Mouse (Mus musculus): ENCODE results near the gene Samm50. TPM values are rescaled to one million over a fixed set of nuclear protein-coding genes. Genes with fewer than 3 reads are reported as not detected.

The Samm50 gene
- polyA plus RNA-seq, 1 experiment = 37.1 TPM

DNA sequence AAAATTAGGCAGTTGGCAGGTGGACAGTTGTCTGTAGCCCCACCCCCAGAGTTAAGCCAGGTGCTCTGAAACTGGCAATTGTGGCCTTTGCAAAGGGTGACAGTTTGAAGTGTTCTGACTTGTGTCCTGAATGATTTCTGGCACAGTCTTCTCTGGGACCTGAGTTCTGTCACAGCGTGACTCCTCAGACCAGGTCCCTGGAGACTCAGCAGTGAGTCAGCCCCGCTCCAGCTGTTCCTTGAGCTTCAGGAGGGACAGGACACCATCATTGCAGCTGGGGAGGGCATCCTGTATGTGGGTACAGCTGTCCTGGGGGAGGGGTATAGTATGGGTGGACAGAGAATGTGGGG lies 20.7 kb downstream of the Samm50 start:
- Histone ChIP-seq H3K27ac (ENCODE audit: control insufficient read depth, insufficient read depth, low read depth, low read length, poor library complexity) (no peak overlapping the region), H3K4me3 (replicated peaks; ENCODE audit: control insufficient read depth, low read depth, low read length) (no peak overlapping the region), H3K4me1 (ENCODE audit: control insufficient read depth, insufficient read depth, low read length) (peaks cover 1% of the 10 kb centered on the region; the same call in 1 of the 2 replicates)
- WGBS = 87% methylated on average over 2 of the region's 2 CpGs
- TF ChIP-seq CTCF (IDR thresholded peaks at IDR 0.05; ENCODE audit: control insufficient read depth, insufficient read depth, low read length) = no peak
- TF ChIP-seq POLR2A (IDR thresholded peaks at IDR 0.05; ENCODE audit: borderline replicate concordance, control insufficient read depth, low read depth, low read length) = no peak

DNA sequence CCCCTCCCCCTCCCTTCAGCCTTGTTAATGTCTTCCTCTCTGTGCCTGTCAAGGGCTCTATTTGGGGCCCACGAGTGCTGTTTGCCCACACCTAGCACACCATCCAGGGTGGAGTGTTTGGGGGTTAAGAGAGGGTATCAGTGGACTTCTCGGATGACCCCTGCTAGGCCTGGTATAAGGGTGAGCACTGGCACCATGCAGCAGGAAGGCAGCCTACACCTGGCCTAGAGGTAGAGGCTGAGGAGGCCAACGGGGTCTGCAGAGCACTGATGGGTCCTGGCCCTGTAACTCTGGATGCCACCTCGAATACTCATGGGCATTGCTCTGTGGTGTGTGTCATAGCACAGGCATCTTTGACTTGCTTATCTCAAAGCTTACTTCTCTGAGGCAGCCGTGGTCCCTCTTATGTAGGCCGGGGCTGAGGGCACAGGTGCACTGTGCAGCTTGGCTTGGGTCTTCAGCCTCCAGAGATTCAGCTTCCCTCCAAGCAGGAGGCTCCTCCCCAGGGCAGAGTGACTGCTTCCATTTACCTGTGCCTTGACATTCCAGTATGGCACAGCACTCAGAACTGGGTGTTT lies 21.2 kb downstream of the Samm50 start:
- Histone ChIP-seq H3K4me1 (ENCODE audit: control insufficient read depth, insufficient read depth, low read length) (peaks cover 1% of the 10 kb centered on the region; the same call in 1 of the 2 replicates), H3K27ac (ENCODE audit: control insufficient read depth, insufficient read depth, low read depth, low read length, poor library complexity) (no peak overlapping the region), H3K4me3 (replicated peaks; ENCODE audit: control insufficient read depth, low read depth, low read length) (no peak overlapping the region)
- TF ChIP-seq POLR2A (IDR thresholded peaks at IDR 0.05; ENCODE audit: borderline replicate concordance, control insufficient read depth, low read depth, low read length) (no peak), CTCF (IDR thresholded peaks at IDR 0.05; ENCODE audit: control insufficient read depth, insufficient read depth, low read length) (no peak)
- WGBS = 76% methylated on average over 6 of the region's 6 CpGs

DNA sequence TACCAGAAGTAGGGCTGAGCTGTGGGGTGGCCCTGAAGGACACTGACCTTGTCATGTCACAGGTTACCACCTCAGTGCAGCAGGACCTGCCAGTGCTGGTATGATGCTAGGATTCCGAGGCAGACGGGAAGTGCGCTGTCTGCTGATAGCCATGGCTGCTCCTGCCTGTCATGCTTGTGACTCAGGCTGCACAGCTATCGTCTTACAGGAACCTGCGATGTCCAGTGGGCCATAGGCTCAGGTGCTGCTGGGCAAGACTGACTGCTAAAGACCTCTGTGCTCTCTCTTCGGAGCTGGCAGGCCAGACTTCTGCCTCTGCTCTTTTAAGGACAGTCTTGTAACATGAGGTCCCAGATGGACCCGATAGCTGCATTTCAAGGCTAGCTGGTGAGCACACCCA lies 22.4 kb downstream of the Samm50 start:
- no peak for TF ChIP-seq CTCF (IDR thresholded peaks at IDR 0.05; ENCODE audit: control insufficient read depth, insufficient read depth, low read length)
- no peak for TF ChIP-seq POLR2A (IDR thresholded peaks at IDR 0.05; ENCODE audit: borderline replicate concordance, control insufficient read depth, low read depth, low read length)
- H3K27ac ChIP-seq (ENCODE audit: control insufficient read depth, insufficient read depth, low read depth, low read length, poor library complexity) = no peak overlapping the region
- H3K4me3 ChIP-seq (replicated peaks; ENCODE audit: control insufficient read depth, low read depth, low read length) = no peak overlapping the region
- WGBS = 95% methylated on average over 7 of the region's 7 CpGs
- peaks cover 1% of the 10 kb centered on the region; the same call in 1 of the 2 replicates for H3K4me1 ChIP-seq (ENCODE audit: control insufficient read depth, insufficient read depth, low read length)

DNA sequence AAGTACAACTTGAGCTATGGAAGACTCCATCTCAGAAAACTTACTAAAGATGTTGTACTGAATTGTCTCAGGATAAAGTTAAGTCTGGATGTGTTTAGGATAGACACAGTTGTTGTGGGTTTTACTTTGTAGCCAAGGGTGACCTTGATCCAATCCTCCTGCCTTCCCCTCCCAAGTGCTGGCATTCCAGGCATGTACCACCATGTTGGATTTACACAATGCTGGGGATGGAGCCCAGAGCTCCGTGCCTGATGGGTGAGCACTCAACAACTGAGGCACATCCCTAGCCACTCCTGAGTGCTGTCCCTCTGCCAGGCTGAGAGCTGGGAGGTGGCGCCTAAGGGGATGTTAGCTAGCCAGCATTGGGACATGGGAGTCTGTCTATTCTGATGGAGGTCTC lies 23.2 kb downstream of the Samm50 start:
- H3K4me1 ChIP-seq (ENCODE audit: control insufficient read depth, insufficient read depth, low read length) = peaks cover 1% of the 10 kb centered on the region; the same call in 1 of the 2 replicates
- H3K4me3 ChIP-seq (replicated peaks; ENCODE audit: control insufficient read depth, low read depth, low read length) = no peak overlapping the region
- no peak overlapping the region for H3K27ac ChIP-seq (ENCODE audit: control insufficient read depth, insufficient read depth, low read depth, low read length, poor library complexity)
- WGBS = 92% methylated on average over 2 of the region's 2 CpGs
- no peak for TF ChIP-seq POLR2A (IDR thresholded peaks at IDR 0.05; ENCODE audit: borderline replicate concordance, control insufficient read depth, low read depth, low read length)
- no peak for TF ChIP-seq CTCF (IDR thresholded peaks at IDR 0.05; ENCODE audit: control insufficient read depth, insufficient read depth, low read length)

DNA sequence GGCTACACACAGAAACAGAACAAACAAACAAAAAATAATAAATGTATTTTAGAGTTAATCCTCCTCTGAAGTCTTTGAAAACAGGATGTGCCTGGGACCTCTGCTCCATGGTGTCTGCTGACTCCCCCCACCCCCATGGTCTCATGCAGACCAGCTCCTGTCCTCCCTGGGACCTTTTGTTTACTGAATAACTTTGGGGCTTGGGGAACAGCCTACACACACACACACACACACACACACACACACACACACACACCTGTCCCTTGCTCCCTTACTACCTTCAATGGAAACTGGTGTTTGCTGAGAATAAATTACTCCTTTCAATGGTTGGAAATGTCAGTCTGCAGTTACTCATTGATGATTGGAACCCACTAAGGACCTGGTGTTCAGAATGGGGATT lies 24.0 kb downstream of the Samm50 start:
- Histone ChIP-seq H3K4me1 (ENCODE audit: control insufficient read depth, insufficient read depth, low read length) (peaks cover 1% of the 10 kb centered on the region; the same call in 1 of the 2 replicates), H3K27ac (ENCODE audit: control insufficient read depth, insufficient read depth, low read depth, low read length, poor library complexity) (no peak overlapping the region), H3K4me3 (replicated peaks; ENCODE audit: control insufficient read depth, low read depth, low read length) (no peak overlapping the region)
- TF ChIP-seq POLR2A (IDR thresholded peaks at IDR 0.05; ENCODE audit: borderline replicate concordance, control insufficient read depth, low read depth, low read length) (no peak), CTCF (IDR thresholded peaks at IDR 0.05; ENCODE audit: control insufficient read depth, insufficient read depth, low read length) (no peak)

DNA sequence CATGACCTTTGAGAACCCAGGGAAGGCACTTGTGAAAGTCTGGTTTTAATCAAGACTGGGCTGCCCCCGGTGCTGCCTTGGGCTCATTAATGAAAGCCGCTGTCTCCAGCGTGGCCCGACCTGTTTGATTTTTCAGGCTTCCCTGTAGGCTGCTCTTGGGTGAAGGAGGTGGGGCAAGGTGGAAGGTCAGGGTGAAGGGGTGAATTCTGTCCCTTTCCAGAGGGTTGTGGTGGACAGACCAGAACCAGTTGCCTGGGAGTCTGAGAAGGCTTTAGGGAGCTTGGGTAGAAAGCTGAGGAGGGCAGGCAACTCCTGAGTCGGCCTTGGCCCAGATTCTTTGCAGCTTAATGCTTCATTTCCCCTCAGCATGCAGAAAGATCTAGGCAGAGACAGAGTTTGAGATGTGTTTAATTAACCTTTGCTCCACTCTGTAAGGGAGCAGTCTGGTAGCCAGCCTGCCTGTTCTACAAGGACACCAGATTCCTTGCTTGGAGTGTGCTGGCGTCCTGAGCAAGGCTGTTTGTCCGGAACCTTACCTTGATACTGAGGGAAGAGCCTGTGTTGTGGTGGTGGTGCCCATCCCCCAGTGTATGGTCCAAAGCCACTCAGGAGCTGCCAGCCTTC lies 24.5 kb downstream of the Samm50 start:
- TF ChIP-seq CTCF (IDR thresholded peaks at IDR 0.05; ENCODE audit: control insufficient read depth, insufficient read depth, low read length) (no peak), POLR2A (IDR thresholded peaks at IDR 0.05; ENCODE audit: borderline replicate concordance, control insufficient read depth, low read depth, low read length) (no peak)
- WGBS = 86% methylated on average over 7 of the region's 7 CpGs
- H3K4me1 ChIP-seq (ENCODE audit: control insufficient read depth, insufficient read depth, low read length) = peaks cover 1% of the 10 kb centered on the region; the same call in 1 of the 2 replicates
- H3K27ac ChIP-seq (ENCODE audit: control insufficient read depth, insufficient read depth, low read depth, low read length, poor library complexity) = no peak overlapping the region
- no peak overlapping the region for H3K4me3 ChIP-seq (replicated peaks; ENCODE audit: control insufficient read depth, low read depth, low read length)

DNA sequence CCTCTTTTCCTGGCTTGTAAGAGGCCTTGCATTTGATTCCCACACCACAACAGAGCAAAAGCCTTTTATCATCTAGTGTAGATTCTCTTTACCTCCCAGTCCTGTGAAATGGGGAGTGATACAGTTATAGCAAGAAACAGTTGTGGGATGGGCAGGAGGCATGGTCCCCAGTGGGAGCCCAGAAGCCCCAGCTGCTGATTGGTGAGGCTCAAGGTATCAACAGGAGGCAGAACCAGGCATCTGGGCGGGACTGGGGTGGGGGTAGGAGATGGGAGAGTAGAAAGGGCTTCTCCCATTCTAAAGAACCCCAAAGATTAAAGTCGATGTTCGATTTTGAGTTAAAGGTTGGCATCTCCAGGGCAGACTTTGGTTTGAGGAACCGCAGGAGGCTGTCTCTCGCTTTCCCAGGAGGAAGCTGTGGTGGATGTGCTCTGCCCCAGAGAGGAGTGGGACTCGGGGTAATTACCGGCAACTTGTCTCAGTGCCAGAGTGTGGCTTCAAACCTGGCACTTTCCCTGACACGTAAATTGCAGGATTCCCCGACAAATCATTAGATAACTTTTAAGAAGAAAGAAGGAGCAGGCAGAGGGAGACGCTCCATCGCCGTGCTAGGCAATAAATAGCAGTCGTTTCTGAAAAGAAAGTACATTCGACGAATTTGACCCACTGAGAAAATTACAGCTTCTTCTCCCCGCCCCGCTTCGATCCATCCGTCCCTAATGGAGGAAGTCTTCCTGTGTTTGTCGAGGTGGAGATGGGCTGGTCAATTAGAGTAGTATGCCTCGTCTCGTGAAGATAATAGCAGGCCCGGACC lies 26.1 kb downstream of the Samm50 start:
- 27% methylated on average over 23 of the region's 23 CpGs for WGBS
- Histone ChIP-seq H3K4me3 (replicated peaks; ENCODE audit: control insufficient read depth, low read depth, low read length) (no peak overlapping the region), H3K27ac (ENCODE audit: control insufficient read depth, insufficient read depth, low read depth, low read length, poor library complexity) (no peak overlapping the region), H3K4me1 (ENCODE audit: control insufficient read depth, insufficient read depth, low read length) (peaks cover 1% of the 10 kb centered on the region; the same call in 1 of the 2 replicates)
- no peak for TF ChIP-seq POLR2A (IDR thresholded peaks at IDR 0.05; ENCODE audit: borderline replicate concordance, control insufficient read depth, low read depth, low read length)
- TF ChIP-seq CTCF (IDR thresholded peaks at IDR 0.05; ENCODE audit: control insufficient read depth, insufficient read depth, low read length) = no peak

DNA sequence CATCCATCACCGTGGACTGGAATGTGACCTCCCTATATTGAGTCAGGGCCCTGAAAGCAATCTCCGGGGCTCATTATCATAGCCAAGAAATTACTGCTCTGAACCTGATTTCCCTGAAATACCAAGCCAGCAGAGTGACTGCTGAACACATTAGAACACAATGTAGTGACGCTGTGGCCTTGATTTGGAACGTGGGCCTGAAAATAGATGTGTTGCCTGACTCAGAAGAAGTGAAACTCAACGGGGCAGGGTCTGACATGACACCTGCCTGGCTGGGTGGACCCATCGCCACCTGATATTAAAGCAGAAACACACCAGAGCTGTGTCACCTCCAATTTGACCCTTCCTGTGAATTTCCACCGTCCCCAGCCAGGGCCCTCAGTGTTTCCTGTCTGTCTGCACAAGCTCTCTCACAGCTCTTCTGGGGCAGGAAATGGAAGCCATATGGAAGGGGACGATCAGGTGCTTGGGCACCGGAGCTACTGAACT lies 26.8 kb downstream of the Samm50 start:
- TF ChIP-seq POLR2A (IDR thresholded peaks at IDR 0.05; ENCODE audit: borderline replicate concordance, control insufficient read depth, low read depth, low read length) (no peak), CTCF (IDR thresholded peaks at IDR 0.05; ENCODE audit: control insufficient read depth, insufficient read depth, low read length) (no peak)
- peaks cover 1% of the 10 kb centered on the region; the same call in 1 of the 2 replicates for H3K4me1 ChIP-seq (ENCODE audit: control insufficient read depth, insufficient read depth, low read length)

More for the DNA sequence above, 26.8 kb downstream of the Samm50 start:
- 22% methylated on average over 9 of the region's 9 CpGs for WGBS
- no peak overlapping the region for H3K27ac ChIP-seq (ENCODE audit: control insufficient read depth, insufficient read depth, low read depth, low read length, poor library complexity)
- no peak overlapping the region for H3K4me3 ChIP-seq (replicated peaks; ENCODE audit: control insufficient read depth, low read depth, low read length)
